Mouse (Mus musculus): Measurements from ENCODE around the gene Grip1. TPM values are rescaled to one million over a fixed set of nuclear protein-coding genes. Genes with fewer than 3 reads are reported as not detected.

Grip1 gene
- polyA plus RNA-seq, 1 experiment from 2014 or later, result 2.8 TPM

Other genes starting within 250 kb of the Grip1 start
- gene Cand1, start 213.8 kb upstream of the Grip1 start, polyA plus RNA-seq (2016; fragmentation: Nextera tagmentation; extraction: Ambion mirVana), result 95.9 and 107 TPM in 2 replicates

Measured in limb, embryonic 10.5 days (tissue).